Mouse (Mus musculus) heart, embryonic 12.5 days (tissue): Measurements from ENCODE around the gene 1700067P10Rik. TPM values are rescaled to one million over a fixed set of nuclear protein-coding genes. Genes with fewer than 3 reads are reported as not detected.

Source experiments
- ATAC-seq: fragments of 200-750 bp; cut with Nextera tagmentation; 2 replicates; pipeline ENCODE4 v1.8.0; 2017; ENCODE audit warnings: moderate TSS enrichment, moderate library complexity; ENCODE audit not compliant: insufficient number of reproducible peaks, low FRiP score
- H3K27ac ChIP-seq: fragments of 300-500 bp; sonication (generic); 2 replicates; pipeline ENCODE4 v1.5.1; 2016; ENCODE audit warnings: mild to moderate bottlenecking, moderate library complexity; ENCODE audit not compliant: poor library complexity, severe bottlenecking
- H3K27me3 ChIP-seq: fragments of 300-500 bp; sonication (generic); replicated peaks from 2 replicates; pipeline ENCODE4 v1.6.1; 2016; ENCODE audit warnings: mild to moderate bottlenecking, moderate library complexity
- H3K36me3 ChIP-seq: fragments of 300-500 bp; sonication (generic); 2 replicates; pipeline ENCODE4 v1.6.1; 2016; ENCODE audit warnings: mild to moderate bottlenecking, moderate library complexity
- H3K4me1 ChIP-seq: fragments of 300-500 bp; sonication (generic); replicated peaks from 2 replicates; pipeline ENCODE4 v1.6.1; 2016; ENCODE audit warnings: mild to moderate bottlenecking
- H3K4me2 ChIP-seq: fragments of 300-500 bp; sonication (generic); 2 replicates; pipeline ENCODE4 v1.6.1; 2016; ENCODE audit warnings: mild to moderate bottlenecking, moderate library complexity
- H3K4me3 ChIP-seq: fragments of 300-500 bp; sonication (generic); 2 replicates; pipeline ENCODE4 v1.5.1; 2016; ENCODE audit warnings: mild to moderate bottlenecking
- H3K9ac ChIP-seq: fragments of 300-500 bp; sonication (generic); 2 replicates; pipeline ENCODE4 v1.6.1; 2016; ENCODE audit warnings: mild to moderate bottlenecking, moderate library complexity
- H3K9me3 ChIP-seq: fragments of 300-500 bp; sonication (generic); replicated peaks from 2 replicates; pipeline ENCODE4 v1.6.1; 2016; ENCODE audit warnings: mild to moderate bottlenecking, moderate library complexity
- WGBS: fragments of 180-500 bp; shearing (Covaris S2); methylation state at CpG from one replicate; pipeline ENCODE4 v1.1.7; 2016; 5-methylcytosine and 5-hydroxymethylcytosine counted together
- polyA plus RNA-seq: library from polyadenylated mRNA; unstranded; fragments of >200 nt; fragmentation: Nextera tagmentation; extraction: Ambion mirVana; gene quantifications from 2 replicates; pipeline ENCODE4 v1.2.1, GENCODE M21; 2016

The 1700067P10Rik gene
- polyA plus RNA-seq, 1 experiment from 2014 or later = not detected

GRCm38 (mm10) chr17:48118570-48118969 is 29.5 kb downstream of the 1700067P10Rik start:
- H3K4me3 ChIP-seq = no peak overlapping the region
- no peaks in the 10 kb centered on the region for H3K36me3 ChIP-seq
- H3K4me2 ChIP-seq = no peak overlapping the region
- H3K9me3 ChIP-seq = peaks cover 8% of the 10 kb centered on the region; the same call in 1 of the 2 replicates
- H3K27ac ChIP-seq = no peak overlapping the region
- H3K9ac ChIP-seq = no peak overlapping the region
- H3K4me1 ChIP-seq = no peaks in the 10 kb centered on the region
- 67% methylated on average over 1 of the region's 1 CpGs for WGBS
- no peak for ATAC-seq
- H3K27me3 ChIP-seq = no peaks in the 10 kb centered on the region

- Histone ChIP-seq H3K9ac (no peak overlapping the region), H3K4me1 (no peaks in the 10 kb centered on the region), H3K4me3 (no peak overlapping the region), H3K27me3 (0 out of 2 replicates have a peak, but pooled peaks cover 4% of the 10 kb centered on the region), H3K9me3 (0 out of 2 replicates have a peak, but pooled peaks cover 3% of the 10 kb centered on the region), H3K36me3 (no peaks in the 10 kb centered on the region), H3K4me2 (no peak overlapping the region), H3K27ac (no peak overlapping the region)
- 25% methylated on average over 3 of the region's 3 CpGs for WGBS
- no peak; the same call in 1 of the 2 replicates for ATAC-seq
These were observed 30.5 kb downstream of the 1700067P10Rik start for GRCm38 (mm10) chr17:48119656-48120055.

GRCm38 (mm10) chr17:48120456-48120855 is 31.3 kb downstream of the 1700067P10Rik start:
- no peak overlapping the region for H3K4me3 ChIP-seq
- no peak overlapping the region for H3K4me2 ChIP-seq
- 0 out of 2 replicates have a peak, but pooled peaks cover 3% of the 10 kb centered on the region for H3K9me3 ChIP-seq
- H3K27me3 ChIP-seq = 0 out of 2 replicates have a peak, but pooled peaks cover 4% of the 10 kb centered on the region
- H3K27ac ChIP-seq = no peak overlapping the region
- H3K9ac ChIP-seq = no peak overlapping the region
- 79% methylated on average over 20 of the region's 20 CpGs for WGBS
- ATAC-seq = no peak
- no peaks in the 10 kb centered on the region for H3K4me1 ChIP-seq
- H3K36me3 ChIP-seq = no peaks in the 10 kb centered on the region

- no peaks in the 10 kb centered on the region for H3K9me3 ChIP-seq
- 65% methylated on average over 2 of the region's 2 CpGs for WGBS
- no peaks in the 10 kb centered on the region for H3K36me3 ChIP-seq
- no peak overlapping the region for H3K9ac ChIP-seq
- H3K4me2 ChIP-seq = no peak overlapping the region
- H3K4me1 ChIP-seq = no peaks in the 10 kb centered on the region
- ATAC-seq = no peak
- H3K4me3 ChIP-seq = no peak overlapping the region
- no peak overlapping the region for H3K27ac ChIP-seq
- H3K27me3 ChIP-seq = peaks cover 3% of the 10 kb centered on the region; the same call in 1 of the 2 replicates
These were observed 43.7 kb downstream of the 1700067P10Rik start for GRCm38 (mm10) chr17:48132810-48133209.

Other genes with a start within 250 kb of the 1700067P10Rik start
- gene Foxp4, start 164.7 kb upstream of the 1700067P10Rik start, polyA plus RNA-seq = 20.7 and 22.5 TPM in 2 replicates
- gene 1700122O11Rik, start 51.0 kb upstream of the 1700067P10Rik start, polyA plus RNA-seq = not detected in 2 replicates
- gene 9830107B12Rik, start 56.9 kb downstream of the 1700067P10Rik start, polyA plus RNA-seq = not detected in 2 replicates
- not detected in 2 replicates for gene A530064D06Rik, start 78.0 kb downstream of the 1700067P10Rik start, polyA plus RNA-seq
- 0.08 and 0.22 TPM in 2 replicates for gene Trem1, start 143.4 kb downstream of the 1700067P10Rik start, polyA plus RNA-seq
- gene Trem3, start 158.5 kb downstream of the 1700067P10Rik start, polyA plus RNA-seq = not detected in 2 replicates
- gene Treml4, start 175.0 kb downstream of the 1700067P10Rik start, polyA plus RNA-seq = 0.39 and 0.74 TPM in 2 replicates
- gene Treml2, start 210.2 kb downstream of the 1700067P10Rik start, polyA plus RNA-seq = 0.82 and 0.97 TPM in 2 replicates
- 0.13 and 0.15 TPM in 2 replicates for gene B430306N03Rik, start 226.8 kb downstream of the 1700067P10Rik start, polyA plus RNA-seq